Comparison of ENCODE assay signal across 18 mouse cellular contexts in genomic region chr7:123014729-123015128, GRCm38 (mm10).
DNase-seq lines count a peak whose midpoint lies in the region.
"Had no signal": no experiment of that assay in that cellular context is flagged by ENCODE, and none has a peak within 500 bp of the region (broad histone marks: within the 10 kb centered on the region; RNA-seq: fewer than 3 reads in every experiment).

No protein-coding gene starts in this region.

- peak; percentile 53 for DNase-seq in kidney, adult 18-20 months
- DNase-seq in kidney, postnatal 4 days, result no peak
- DNase-seq in kidney, adult 9 months, result peak; percentile 82
- peak; percentile 28 for DNase-seq in kidney, postnatal 10 days
- DNase-seq in kidney, postnatal 36 days, result peak; percentile 75
- no peak for DNase-seq in right cerebral cortex, postnatal 25 days
- DNase-seq: adrenal gland, adult 8-10 months; adrenal gland, postnatal 25 days; cerebellum, adult 11-12 months; cerebellum, adult 8-10 months; cerebellum, postnatal 10 days; cerebellum, postnatal 36 days; embryo, embryonic 11 days; gastrocnemius, adult 2 months; gastrocnemius, postnatal 14 days; heart, adult 18-20 months; heart, postnatal 14 days; heart, postnatal 4 days had no signal

Comparison
In these comparisons a context has a peak if more than half of its experiments do, and no peak if none do; other contexts are left out.
1. DNase-seq: peak in kidney, adult 18-20 months (single experiment), kidney, adult 9 months (single experiment), kidney, postnatal 10 days (single experiment) and kidney, postnatal 36 days (2 of 2); none in kidney, postnatal 4 days (0 of 2) and right cerebral cortex, postnatal 25 days (single experiment).